Mouse (Mus musculus) hindbrain, embryonic 13.5 days (tissue): ENCODE data around the gene Rps6ka5. TPM values are rescaled to one million over a fixed set of nuclear protein-coding genes. Genes with fewer than 3 reads are reported as not detected.

Experiments
- ATAC-seq: fragments of 200-750 bp; cut with Nextera tagmentation; 2 replicates; pipeline ENCODE4 v1.8.0; 2017; ENCODE audit warnings: moderate TSS enrichment; ENCODE audit not compliant: low FRiP score
- H3K27ac ChIP-seq: fragments of 300-500 bp; sonication (generic); 2 replicates; pipeline ENCODE4 v1.5.1; 2015; ENCODE audit warnings: inconsistent platforms, mild to moderate bottlenecking, moderate library complexity
- H3K27me3 ChIP-seq: fragments of 300-500 bp; sonication (generic); 2 replicates; pipeline ENCODE4 v1.6.1; 2015; ENCODE audit warnings: mild to moderate bottlenecking, inconsistent platforms
- H3K36me3 ChIP-seq: fragments of 300-500 bp; sonication (generic); 2 replicates; pipeline ENCODE4 v1.6.1; 2015; ENCODE audit warnings: mild to moderate bottlenecking, inconsistent platforms
- H3K4me1 ChIP-seq: fragments of 300-500 bp; sonication (generic); replicated peaks from 2 replicates; pipeline ENCODE4 v1.6.1; 2015; ENCODE audit warnings: inconsistent platforms
- H3K4me2 ChIP-seq: fragments of 300-500 bp; sonication (generic); 2 replicates; pipeline ENCODE4 v1.6.1; 2015; ENCODE audit warnings: inconsistent platforms, mild to moderate bottlenecking, moderate library complexity
- H3K4me3 ChIP-seq: fragments of 300-500 bp; sonication (generic); 2 replicates; pipeline ENCODE4 v1.5.1; 2015; ENCODE audit warnings: mild to moderate bottlenecking, inconsistent platforms
- H3K9ac ChIP-seq: fragments of 300-500 bp; sonication (generic); 2 replicates; pipeline ENCODE4 v1.6.1; 2015; ENCODE audit warnings: mild to moderate bottlenecking, inconsistent platforms
- H3K9me3 ChIP-seq: fragments of 300-500 bp; sonication (generic); 2 replicates; pipeline ENCODE4 v1.6.1; 2016; ENCODE audit warnings: inconsistent platforms
- WGBS: fragments of 180-500 bp; shearing (Covaris S2); methylation state at CpG from one replicate; pipeline ENCODE4 v1.1.7; 2015; 5-methylcytosine and 5-hydroxymethylcytosine counted together
- polyA plus RNA-seq: library from polyadenylated mRNA; unstranded; fragments of >200 nt; fragmentation: Nextera tagmentation; extraction: Ambion mirVana; gene quantifications from 2 replicates; pipeline ENCODE4 v1.2.1, GENCODE M21; 2015

The Rps6ka5 gene
- polyA plus RNA-seq, 1 experiment from 2014 or later: 5.3 TPM

DNA sequence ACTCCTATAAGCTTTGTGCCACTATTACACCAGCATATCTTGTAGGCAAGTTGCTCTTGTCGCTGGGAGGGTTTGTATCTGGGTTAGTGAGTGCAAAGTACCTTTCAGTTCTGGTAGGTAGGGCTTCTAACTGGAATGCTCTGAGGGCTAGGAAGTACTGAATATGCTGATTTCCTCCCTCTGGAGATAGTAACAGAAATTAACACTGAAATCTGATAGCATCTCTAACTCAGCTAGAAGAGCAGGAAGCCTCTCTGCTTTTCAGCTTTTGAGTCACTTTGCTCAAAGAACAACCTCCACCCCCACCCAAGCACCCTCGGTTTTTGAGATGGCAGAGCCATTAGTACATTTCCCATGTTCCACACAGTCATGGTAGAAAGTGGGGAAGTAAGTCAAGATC lies 15.7 kb upstream of the Rps6ka5 start:
- no peaks in the 10 kb centered on the region for H3K27me3 ChIP-seq
- H3K9ac ChIP-seq: no peak overlapping the region
- 70% methylated on average over 2 of the region's 2 CpGs for WGBS
- ATAC-seq: no peak
- H3K9me3 ChIP-seq: no peaks in the 10 kb centered on the region
- H3K27ac ChIP-seq: no peak overlapping the region
- H3K4me2 ChIP-seq: no peak overlapping the region
- H3K4me1 ChIP-seq: no peaks in the 10 kb centered on the region
- H3K4me3 ChIP-seq: no peak overlapping the region
- no peaks in the 10 kb centered on the region for H3K36me3 ChIP-seq

DNA sequence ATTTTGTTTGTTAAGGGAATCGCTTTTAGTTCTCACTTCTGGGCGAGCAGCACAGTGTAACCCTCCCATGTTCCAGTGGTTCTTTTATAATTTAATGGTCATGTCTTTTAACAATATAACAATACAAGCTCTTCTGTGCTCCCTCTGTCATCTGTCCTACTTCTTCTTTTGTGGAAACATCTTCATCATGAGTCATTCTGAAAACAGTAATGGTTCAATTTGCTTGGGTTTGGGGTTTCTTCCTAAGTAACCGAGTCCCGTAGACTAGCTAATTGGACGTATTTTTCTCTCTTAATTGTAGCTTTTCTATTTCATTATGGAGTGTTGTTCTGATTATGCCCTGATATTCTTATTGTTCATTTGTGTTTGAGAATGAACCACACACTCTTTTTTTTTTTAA lies 13.5 kb upstream of the Rps6ka5 start:
- H3K27me3 ChIP-seq: no peaks in the 10 kb centered on the region
- 92% methylated on average over 5 of the region's 5 CpGs for WGBS

DNA sequence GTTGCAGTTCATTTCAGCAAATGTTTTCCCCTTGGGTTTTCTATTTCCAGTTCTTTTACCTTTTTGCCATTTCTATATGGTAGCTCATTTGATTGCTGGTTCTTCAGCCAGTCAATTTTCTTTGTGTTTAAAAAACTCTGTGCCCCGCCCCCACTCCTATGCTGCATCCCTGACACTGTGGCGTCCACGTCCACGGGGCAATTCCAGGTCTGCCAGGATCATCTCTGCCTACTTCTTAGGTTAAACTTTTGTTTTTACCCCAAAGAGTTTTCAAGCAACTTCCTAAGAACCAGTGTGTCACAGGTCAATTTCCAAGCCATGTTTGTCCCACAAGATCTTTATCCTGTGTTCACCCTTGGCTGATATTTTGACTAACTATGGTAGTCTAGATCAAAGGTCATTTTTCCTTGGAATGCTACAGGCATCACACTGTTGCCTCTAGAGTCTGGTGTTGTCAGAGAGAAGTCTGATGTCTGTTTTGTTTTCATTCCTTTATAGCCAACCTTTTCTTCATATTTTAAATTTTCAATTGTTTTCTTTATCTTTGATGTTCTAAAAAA lies 12.3 kb upstream of the Rps6ka5 start:
- H3K4me1 ChIP-seq: no peaks in the 10 kb centered on the region
- no peak overlapping the region for H3K4me3 ChIP-seq
- H3K9me3 ChIP-seq: no peaks in the 10 kb centered on the region
- H3K9ac ChIP-seq: no peak overlapping the region
- no peak overlapping the region for H3K4me2 ChIP-seq
- 84% methylated on average over 4 of the region's 4 CpGs for WGBS
- ATAC-seq: no peak
- H3K36me3 ChIP-seq: no peaks in the 10 kb centered on the region
- H3K27ac ChIP-seq: no peak overlapping the region
- no peaks in the 10 kb centered on the region for H3K27me3 ChIP-seq

More for the DNA sequence above, 13.5 kb upstream of the Rps6ka5 start:
- Histone ChIP-seq H3K9ac (no peak overlapping the region), H3K27ac (no peak overlapping the region), H3K4me1 (no peaks in the 10 kb centered on the region), H3K4me3 (no peak overlapping the region), H3K4me2 (no peak overlapping the region), H3K9me3 (no peaks in the 10 kb centered on the region), H3K36me3 (no peaks in the 10 kb centered on the region)
- no peak for ATAC-seq

DNA sequence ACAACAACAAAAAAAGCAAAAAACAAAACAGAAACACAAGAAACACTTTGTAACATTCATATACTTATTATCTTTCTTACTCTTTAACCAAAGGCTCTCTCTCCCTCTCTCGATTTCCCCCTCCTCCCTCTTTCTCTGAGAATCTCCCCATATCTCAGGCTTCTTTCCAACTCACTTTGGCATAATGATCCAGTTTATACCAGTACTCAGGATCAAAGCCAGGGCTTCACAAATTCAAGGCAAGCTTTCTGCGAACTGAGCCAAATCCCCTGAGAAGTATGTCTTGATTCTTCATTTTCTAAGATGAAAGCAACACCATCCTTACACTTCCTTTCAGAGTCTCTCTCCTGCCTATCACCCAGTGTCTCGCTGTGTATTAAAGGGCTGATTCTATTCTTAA lies 11.7 kb upstream of the Rps6ka5 start:
- Histone ChIP-seq H3K4me1 (no peaks in the 10 kb centered on the region), H3K9ac (no peak overlapping the region), H3K27me3 (no peaks in the 10 kb centered on the region), H3K9me3 (no peaks in the 10 kb centered on the region), H3K4me3 (no peak overlapping the region), H3K36me3 (no peaks in the 10 kb centered on the region), H3K27ac (no peak overlapping the region), H3K4me2 (no peak overlapping the region)
- 72% methylated on average over 3 of the region's 3 CpGs for WGBS
- no peak for ATAC-seq

DNA sequence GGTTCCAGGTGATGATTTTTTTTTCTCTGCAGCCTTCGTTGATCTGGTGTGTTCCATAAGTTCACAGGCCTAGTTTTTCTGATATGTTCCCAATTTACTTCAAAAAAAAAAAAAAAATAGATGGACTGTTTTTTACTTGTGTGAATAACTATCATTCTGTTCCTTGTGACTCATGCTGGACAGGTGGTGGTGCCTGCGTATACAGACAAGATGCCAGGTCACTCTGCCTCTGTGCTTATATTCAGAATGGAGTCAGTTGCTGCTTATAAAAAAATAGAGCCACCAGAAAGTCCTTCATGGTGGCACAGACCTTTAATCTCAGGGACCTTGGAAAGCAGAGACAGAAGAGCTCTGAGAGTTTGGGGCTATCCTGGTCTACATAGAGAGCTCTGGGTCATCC lies 8.8 kb upstream of the Rps6ka5 start:
- no peak overlapping the region for H3K9ac ChIP-seq
- no peaks in the 10 kb centered on the region for H3K36me3 ChIP-seq
- 84% methylated on average over 2 of the region's 2 CpGs for WGBS
- no peaks in the 10 kb centered on the region for H3K27me3 ChIP-seq
- H3K4me2 ChIP-seq: no peak overlapping the region
- ATAC-seq: no peak
- H3K27ac ChIP-seq: no peak overlapping the region
- H3K4me3 ChIP-seq: no peak overlapping the region
- H3K4me1 ChIP-seq: no peaks in the 10 kb centered on the region
- H3K9me3 ChIP-seq: no peaks in the 10 kb centered on the region

DNA sequence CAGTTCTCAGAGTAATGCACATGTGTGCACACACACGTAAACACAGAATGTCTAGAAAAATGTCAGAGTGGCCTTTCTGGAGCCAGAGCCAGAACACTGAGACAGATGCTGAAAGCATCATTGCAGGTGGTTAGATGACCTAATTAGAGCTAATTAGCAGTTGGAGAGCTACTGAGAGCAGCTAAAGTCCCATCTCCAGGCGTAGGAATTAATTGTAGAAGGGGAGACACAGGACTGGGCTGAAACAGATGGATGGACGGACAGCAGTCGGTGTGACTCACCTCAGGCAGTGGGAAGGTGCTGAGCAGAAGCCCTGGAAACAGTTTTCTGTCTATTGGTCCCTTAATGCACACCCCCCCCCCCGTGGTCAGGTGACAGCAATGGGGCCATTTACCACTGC lies 8.4 kb upstream of the Rps6ka5 start:
- no peak for ATAC-seq
- Histone ChIP-seq H3K36me3 (no peaks in the 10 kb centered on the region), H3K27ac (no peak overlapping the region), H3K27me3 (no peaks in the 10 kb centered on the region), H3K9me3 (no peaks in the 10 kb centered on the region), H3K4me3 (no peak overlapping the region), H3K4me2 (no peak overlapping the region), H3K9ac (no peak overlapping the region), H3K4me1 (no peaks in the 10 kb centered on the region)
- 80% methylated on average over 5 of the region's 5 CpGs for WGBS

DNA sequence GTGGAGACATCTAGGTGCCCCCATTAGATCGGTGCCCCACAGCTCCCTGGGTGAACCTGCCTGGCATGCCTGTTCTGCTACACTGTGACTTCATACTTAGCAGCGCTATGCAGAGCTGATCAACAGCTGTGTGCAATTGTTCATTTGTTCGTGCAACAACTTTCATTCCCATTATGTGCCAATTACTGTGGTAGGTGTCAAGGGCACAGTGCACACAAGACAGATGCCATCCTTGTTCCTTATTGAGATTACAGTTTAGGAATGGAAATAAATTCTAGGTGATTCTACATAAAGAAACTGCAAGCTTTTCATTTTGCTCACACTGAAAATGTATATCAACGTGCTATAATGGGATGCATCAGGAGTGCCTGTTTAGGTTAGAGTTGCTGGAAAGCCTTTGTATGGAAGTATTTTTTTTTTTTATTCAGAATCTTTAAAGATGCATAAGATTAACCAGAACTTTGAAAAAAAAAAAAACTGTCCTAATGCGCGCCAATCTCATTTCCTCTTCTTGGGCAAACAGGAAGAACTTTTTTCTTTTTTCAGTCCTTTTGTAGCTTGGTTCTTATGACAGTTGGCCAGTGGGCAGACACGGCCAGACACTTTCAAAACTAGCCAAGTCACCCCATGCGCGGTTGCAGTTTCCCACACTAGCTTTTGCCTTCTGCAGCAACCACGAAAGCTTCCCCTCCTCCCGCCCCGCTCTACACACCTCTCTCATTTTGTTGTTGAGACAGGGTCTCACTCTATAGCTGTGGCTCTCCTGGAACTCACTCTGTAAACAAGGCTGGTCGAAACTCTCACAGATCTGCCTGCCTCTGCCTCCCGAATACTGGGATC lies 2.1 kb upstream of the Rps6ka5 start:
- no peak for ATAC-seq
- 78% methylated on average over 14 of the region's 14 CpGs for WGBS
- no peak overlapping the region for H3K9ac ChIP-seq
- no peaks in the 10 kb centered on the region for H3K9me3 ChIP-seq
- no peak overlapping the region for H3K4me3 ChIP-seq
- H3K4me2 ChIP-seq: no peak overlapping the region
- no peaks in the 10 kb centered on the region for H3K36me3 ChIP-seq
- no peak overlapping the region for H3K27ac ChIP-seq
- peaks cover 5% of the 10 kb centered on the region for H3K4me1 ChIP-seq
- peaks cover 4% of the 10 kb centered on the region; the same call in 1 of the 2 replicates for H3K27me3 ChIP-seq

DNA sequence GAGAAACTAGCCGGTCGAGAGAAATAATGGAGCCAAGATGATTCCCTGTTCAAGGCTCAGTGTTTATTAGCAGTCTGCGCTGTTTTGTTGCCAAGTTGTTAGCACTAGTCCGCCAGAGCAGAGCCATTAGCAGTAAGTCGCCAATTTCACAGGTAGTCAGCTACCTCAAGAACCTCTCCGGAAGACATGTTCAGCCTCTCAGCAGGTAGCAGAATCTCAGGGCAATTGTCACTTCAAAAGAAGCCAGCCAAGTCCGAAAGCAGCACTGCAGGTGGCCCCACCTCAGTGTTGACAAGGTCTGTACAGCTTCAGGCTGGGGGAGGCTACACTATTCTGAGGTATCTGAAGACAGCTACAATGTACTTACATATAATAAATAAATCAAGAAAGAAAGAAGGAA lies 1.1 kb upstream of the Rps6ka5 start:
- H3K9me3 ChIP-seq: no peaks in the 10 kb centered on the region
- ATAC-seq: no peak
- H3K27me3 ChIP-seq: peaks cover 4% of the 10 kb centered on the region; the same call in 1 of the 2 replicates
- 59% methylated on average over 7 of the region's 7 CpGs for WGBS
- no peak overlapping the region for H3K27ac ChIP-seq
- H3K4me3 ChIP-seq: no peak overlapping the region
- H3K36me3 ChIP-seq: no peaks in the 10 kb centered on the region
- no peak overlapping the region for H3K4me2 ChIP-seq
- H3K9ac ChIP-seq: no peak overlapping the region
- peaks cover 14% of the 10 kb centered on the region for H3K4me1 ChIP-seq

DNA sequence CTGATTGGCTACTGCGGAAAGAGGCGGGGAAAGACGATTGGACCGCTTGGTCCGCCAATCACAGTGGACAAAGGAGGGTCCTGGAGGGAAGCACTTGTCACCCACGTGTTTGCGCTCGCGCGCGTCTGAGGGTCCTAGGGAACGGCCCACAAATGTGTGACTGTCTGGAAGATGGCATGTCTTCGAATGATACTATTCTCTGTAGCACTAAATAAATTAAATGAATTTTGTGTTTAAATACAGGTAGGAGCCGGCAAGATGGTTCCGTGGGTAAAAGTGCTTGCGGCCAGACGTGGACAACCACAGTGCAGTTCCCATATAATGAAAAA lies 1.4 kb downstream of the Rps6ka5 start:
- Histone ChIP-seq H3K27ac (no peak overlapping the region; the same call in 1 of the 2 replicates), H3K4me3 (peak overlapping the region; percentile 77), H3K36me3 (no peaks in the 10 kb centered on the region), H3K9me3 (no peaks in the 10 kb centered on the region), H3K9ac (no peak overlapping the region), H3K27me3 (peaks cover 4% of the 10 kb centered on the region; the same call in 1 of the 2 replicates), H3K4me2 (peak overlapping the region; percentile 55), H3K4me1 (peaks cover 17% of the 10 kb centered on the region)
- ATAC-seq: no peak
- 5% methylated on average over 17 of the region's 17 CpGs for WGBS

DNA sequence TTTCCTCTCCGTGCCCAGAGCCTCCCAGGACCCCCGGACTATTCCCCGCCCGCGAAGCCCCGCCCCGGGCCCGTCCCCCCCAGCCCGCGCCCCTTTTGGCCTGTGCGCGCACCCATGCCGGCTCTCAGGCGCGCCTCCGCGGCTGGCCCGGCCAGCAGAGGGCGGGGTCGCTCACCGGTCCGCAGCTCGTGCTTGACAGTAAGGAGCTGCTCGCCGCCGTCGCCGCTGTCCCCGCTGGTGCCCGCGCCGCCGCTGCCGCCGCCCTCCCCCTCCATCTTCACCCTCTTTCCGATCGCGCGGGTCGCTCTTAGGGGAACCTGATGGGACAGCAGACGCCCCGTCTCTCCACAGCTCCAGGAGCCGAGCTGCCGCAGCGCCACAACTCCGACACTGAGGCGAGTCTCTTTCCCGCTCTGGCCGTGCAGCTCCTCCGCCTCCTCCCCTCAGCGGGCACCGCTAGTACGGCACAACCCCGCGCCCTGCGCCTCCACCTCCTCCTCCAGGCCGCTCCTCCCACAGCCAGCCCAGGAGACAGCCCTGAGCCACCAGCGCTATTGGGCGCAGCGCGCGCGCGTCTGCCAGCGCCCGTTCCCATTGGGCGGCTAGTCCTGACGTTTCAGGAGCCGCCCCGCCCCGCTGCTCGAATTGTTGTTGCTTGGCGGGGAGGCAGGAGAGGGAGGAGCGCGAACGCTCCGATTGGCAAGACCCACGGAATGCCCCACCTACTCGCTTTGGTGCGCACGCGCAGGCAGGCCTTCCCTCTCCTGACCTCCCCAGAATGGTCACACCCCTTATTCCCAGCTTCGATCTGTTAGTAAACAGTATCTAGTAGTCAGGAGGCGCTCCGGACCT lies 2.0 kb downstream of the Rps6ka5 start:
- Histone ChIP-seq H3K9ac (peak overlapping the region; percentile 81), H3K4me3 (peak overlapping the region; percentile 77), H3K9me3 (no peaks in the 10 kb centered on the region), H3K27me3 (peaks cover 4% of the 10 kb centered on the region; the same call in 1 of the 2 replicates), H3K36me3 (no peaks in the 10 kb centered on the region), H3K27ac (peak overlapping the region; percentile 97), H3K4me2 (peak overlapping the region; percentile 88), H3K4me1 (peaks cover 17% of the 10 kb centered on the region)
- under 1% methylated on average over 76 of the region's 85 CpGs for WGBS
- ATAC-seq: peak; percentile 100

DNA sequence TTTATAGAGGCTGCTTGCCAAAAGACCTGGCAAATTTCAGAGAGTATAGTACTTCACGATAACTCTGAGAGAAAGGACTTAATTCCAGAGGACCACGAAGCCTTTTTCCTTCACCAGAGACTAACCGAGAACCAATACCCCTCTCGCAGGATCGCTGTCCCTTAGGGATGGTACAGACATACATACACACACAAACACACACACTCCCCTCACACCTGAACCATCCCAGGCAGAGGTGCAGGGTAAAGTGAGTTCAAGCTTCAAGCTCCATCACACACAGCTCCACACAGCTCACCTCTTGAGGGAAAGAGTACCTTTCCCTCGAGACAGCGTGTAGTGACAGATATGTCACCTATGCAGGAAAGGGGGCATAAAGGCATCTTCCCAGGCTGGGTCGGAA lies 2.6 kb downstream of the Rps6ka5 start:
- Histone ChIP-seq H3K4me1 (peaks cover 17% of the 10 kb centered on the region), H3K9ac (peak overlapping the region; percentile 81), H3K9me3 (no peaks in the 10 kb centered on the region), H3K36me3 (no peaks in the 10 kb centered on the region), H3K27ac (peak overlapping the region; percentile 97), H3K4me2 (peak overlapping the region; percentile 88), H3K4me3 (peak overlapping the region; percentile 77), H3K27me3 (peaks cover 4% of the 10 kb centered on the region; the same call in 1 of the 2 replicates)
- no peak for ATAC-seq
- WGBS: 4% methylated on average over 8 of the region's 8 CpGs

DNA sequence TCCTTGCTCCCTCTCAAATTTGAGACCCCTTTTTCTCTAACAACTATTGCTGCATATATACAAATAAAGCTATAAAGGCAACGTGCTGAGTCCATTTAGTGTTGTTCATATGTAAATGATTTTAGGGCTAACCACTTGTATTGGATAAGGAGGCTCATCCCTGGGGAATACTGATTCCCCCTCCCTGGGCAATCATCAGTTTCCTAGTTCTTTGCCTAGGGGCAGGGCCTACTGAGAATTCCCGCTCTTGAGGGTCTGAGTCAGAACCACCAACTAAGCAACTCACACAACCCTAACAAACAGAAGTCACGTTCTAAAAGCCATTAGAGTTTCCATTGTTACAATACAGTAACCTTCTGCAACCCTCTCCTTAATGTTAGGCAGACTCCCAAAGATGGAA lies 6.0 kb downstream of the Rps6ka5 start:
- 51% methylated on average over 3 of the region's 3 CpGs for WGBS
- H3K9ac ChIP-seq: no peak overlapping the region
- no peaks in the 10 kb centered on the region for H3K27me3 ChIP-seq
- H3K36me3 ChIP-seq: no peaks in the 10 kb centered on the region
- peaks cover 22% of the 10 kb centered on the region for H3K4me1 ChIP-seq
- no peak overlapping the region for H3K4me2 ChIP-seq
- ATAC-seq: no peak
- no peak overlapping the region for H3K27ac ChIP-seq
- no peaks in the 10 kb centered on the region for H3K9me3 ChIP-seq
- H3K4me3 ChIP-seq: no peak overlapping the region
